Mouse (Mus musculus): Measurements from ENCODE around the gene Shc3. TPM values are rescaled to one million over a fixed set of nuclear protein-coding genes. Genes with fewer than 3 reads are reported as not detected.

The Shc3 gene
- total RNA-seq, 2 experiments from 2014 or later, result 0.90 to 1.2 TPM

- no peak for DNase-seq
Measured at GRCm38 (mm10) chr13:51480341-51481011, 88.7 kb downstream of the Shc3 start.

GRCm38 (mm10) chr13:51479826-51480225 lies 89.4 kb downstream of the Shc3 start:
- DNase-seq, result no peak

- DNase-seq, result no peak
Measured at GRCm38 (mm10) chr13:51476991-51477390, 92.2 kb downstream of the Shc3 start.

- DNase-seq, result no peak
Measured at GRCm38 (mm10) chr13:51468697-51469250, 100.4 kb downstream of the Shc3 start.

GRCm38 (mm10) chr13:51466117-51466841 lies 102.9 kb downstream of the Shc3 start:
- no peak for DNase-seq

GRCm38 (mm10) chr13:51464294-51464693 lies 104.9 kb downstream of the Shc3 start:
- no peak for DNase-seq

- DNase-seq, result no peak
Measured at GRCm38 (mm10) chr13:51456190-51456878, 112.9 kb downstream of the Shc3 start.

- no peak for DNase-seq
Measured at GRCm38 (mm10) chr13:51446550-51446949, 122.7 kb downstream of the Shc3 start.

GRCm38 (mm10) chr13:51442922-51443321 lies 126.3 kb downstream of the Shc3 start:
- no peak for DNase-seq

- no peak for DNase-seq
Measured at GRCm38 (mm10) chr13:51437105-51438085, 131.8 kb downstream of the Shc3 start.

- DNase-seq, result no peak
Measured at GRCm38 (mm10) chr13:51435146-51435545, 134.1 kb downstream of the Shc3 start.

- DNase-seq, result no peak
Measured at GRCm38 (mm10) chr13:51434460-51434859, 134.8 kb downstream of the Shc3 start.

- DNase-seq, result no peak
Measured at GRCm38 (mm10) chr13:51433371-51433770, 135.8 kb downstream of the Shc3 start.

GRCm38 (mm10) chr13:51425662-51426443 lies 143.4 kb downstream of the Shc3 start:
- no peak for DNase-seq

- no peak for DNase-seq
Measured at GRCm38 (mm10) chr13:51424647-51425046, 144.6 kb downstream of the Shc3 start.

GRCm38 (mm10) chr13:51423647-51424046 lies 145.6 kb downstream of the Shc3 start:
- DNase-seq, result no peak

- DNase-seq, result no peak
Measured at GRCm38 (mm10) chr13:51420861-51421260, 148.4 kb downstream of the Shc3 start.

- DNase-seq, result no peak
Measured at GRCm38 (mm10) chr13:51419501-51419900, 149.7 kb downstream of the Shc3 start.

GRCm38 (mm10) chr13:51418942-51419451 lies 150.2 kb downstream of the Shc3 start:
- no peak for DNase-seq

- peak; percentile 81 for DNase-seq
Measured at GRCm38 (mm10) chr13:51418268-51418941, 150.8 kb downstream of the Shc3 start.
